Mouse (Mus musculus) left cerebral cortex, adult 9 months (tissue): Measurements from ENCODE around the gene Cdc14b.
A peak's percentile ranks its signal among the peaks of the same experiment; 100 is the strongest.

Source experiments
- DNase-seq, 2 experiments: peaks; one replicate each; pipeline ENCODE4 v3.0.0; 2022; ENCODE audit warnings: low spot score in 2 of 2

Cdc14b gene

GRCm38 (mm10) chr13:64274879-64275753 lies at the start of gene Cdc14b:
Cdc14b (minus strand) TSS chr13:64275290.
- DNase-seq: peak; percentile 22 to 60

- DNase-seq: no peak
These were observed 47.6 kb upstream of the Cdc14b start for GRCm38 (mm10) chr13:64322561-64323281.

- no peak for DNase-seq
These were observed 45.2 kb upstream of the Cdc14b start for GRCm38 (mm10) chr13:64320334-64320733.

GRCm38 (mm10) chr13:64319782-64320181 lies 44.7 kb upstream of the Cdc14b start:
- no peak for DNase-seq

- no peak for DNase-seq
These were observed 43.3 kb upstream of the Cdc14b start for GRCm38 (mm10) chr13:64318355-64318754.

- DNase-seq: no peak
These were observed 40.5 kb upstream of the Cdc14b start for GRCm38 (mm10) chr13:64315483-64316050.

GRCm38 (mm10) chr13:64314041-64314440 lies 39.0 kb upstream of the Cdc14b start:
- DNase-seq: no peak

- no peak for DNase-seq
These were observed 37.8 kb upstream of the Cdc14b start for GRCm38 (mm10) chr13:64312916-64313289.

- peak; percentile 74 to 89 for DNase-seq
These were observed 37.2 kb upstream of the Cdc14b start, which contains the start of gene Aaed1 for GRCm38 (mm10) chr13:64312024-64312915. Aaed1 (minus strand) TSS chr13:64312710.

GRCm38 (mm10) chr13:64311266-64311665 lies 36.2 kb upstream of the Cdc14b start:
- no peak for DNase-seq

GRCm38 (mm10) chr13:64310585-64310984 lies 35.5 kb upstream of the Cdc14b start:
- no peak for DNase-seq

- DNase-seq: no peak
These were observed 34.8 kb upstream of the Cdc14b start for GRCm38 (mm10) chr13:64309842-64310241.

- DNase-seq: no peak
These were observed 33.9 kb upstream of the Cdc14b start for GRCm38 (mm10) chr13:64309036-64309435.

- DNase-seq: no peak
These were observed 32.4 kb upstream of the Cdc14b start for GRCm38 (mm10) chr13:64307508-64307907.

GRCm38 (mm10) chr13:64306078-64306477 lies 31.0 kb upstream of the Cdc14b start:
- DNase-seq: peak in 1 of 2 experiments; percentile 40

GRCm38 (mm10) chr13:64299069-64299468 lies 24.0 kb upstream of the Cdc14b start:
- no peak for DNase-seq

- DNase-seq: no peak
These were observed 11.7 kb upstream of the Cdc14b start for GRCm38 (mm10) chr13:64286791-64287190.

- DNase-seq: no peak
These were observed 11.2 kb upstream of the Cdc14b start for GRCm38 (mm10) chr13:64286321-64286720.

GRCm38 (mm10) chr13:64284676-64285075 lies 9.6 kb upstream of the Cdc14b start:
- no peak for DNase-seq

GRCm38 (mm10) chr13:64280940-64281339 lies 5.8 kb upstream of the Cdc14b start:
- no peak for DNase-seq

- no peak for DNase-seq
These were observed 651 bp upstream of the Cdc14b start for GRCm38 (mm10) chr13:64275754-64276127.
